Mouse (Mus musculus) olfactory bulb, adult 2 months (tissue): ENCODE results near the gene Krtap5-1.

ENCODE experiments used
- CTCF ChIP-seq: fragments of 200-500 bp; IDR thresholded peaks from 2 replicates; pipeline ENCODE4 v1.5.1; 2012; ENCODE audit warnings: low read depth, mild to moderate bottlenecking, low read length, moderate library complexity; ENCODE audit not compliant: insufficient read depth
- POLR2A ChIP-seq: fragments of 200-500 bp; IDR thresholded peaks from 2 replicates; pipeline ENCODE4 v1.6.1; 2012; ENCODE audit warnings: mild to moderate bottlenecking, low read depth, low read length, moderate library complexity; ENCODE audit not compliant: insufficient read depth

GRCm38 (mm10) chr7:142340269-142340970 is 43.5 kb upstream of the Krtap5-1 start:
- TF ChIP-seq CTCF (no peak), POLR2A (no peak)
